Mouse (Mus musculus): Measurements from ENCODE around the gene Scarf1. TPM values are rescaled to one million over a fixed set of nuclear protein-coding genes. Genes with fewer than 3 reads are reported as not detected.

Scarf1 gene
- polyA plus RNA-seq, 1 experiment from 2014 or later = 2.6 TPM

GRCm38 (mm10) chr11:75538184-75538969 lies 25.0 kb downstream of the Scarf1 start:
- Histone ChIP-seq H3K36me3 (no peaks in the 10 kb centered on the region), H3K9ac (no peak overlapping the region), H3K27me3 (peaks cover 4% of the 10 kb centered on the region; the same call in 1 of the 2 replicates), H3K4me2 (no peak overlapping the region), H3K4me3 (replicated peaks) (no peak overlapping the region), H3K27ac (peak overlapping the region; percentile 34), H3K9me3 (replicated peaks) (no peaks in the 10 kb centered on the region), H3K4me1 (replicated peaks) (peaks cover 77% of the 10 kb centered on the region)
- ATAC-seq (ENCODE audit: low read depth) (no peak), DNase-seq (no peak)
- 72% methylated on average over 9 of the region's 9 CpGs for WGBS (ENCODE audit: insufficient replicate concordance)

- Histone ChIP-seq H3K27ac (no peak overlapping the region), H3K4me1 (replicated peaks) (peaks cover 74% of the 10 kb centered on the region), H3K9me3 (replicated peaks) (no peaks in the 10 kb centered on the region), H3K4me2 (no peak overlapping the region), H3K27me3 (peaks cover 4% of the 10 kb centered on the region; the same call in 1 of the 2 replicates), H3K9ac (no peak overlapping the region), H3K4me3 (replicated peaks) (no peak overlapping the region), H3K36me3 (no peaks in the 10 kb centered on the region)
- ATAC-seq (ENCODE audit: low read depth) = no peak
- no peak for DNase-seq
- WGBS (ENCODE audit: insufficient replicate concordance) = 73% methylated on average over 13 of the region's 13 CpGs
Observed at GRCm38 (mm10) chr11:75538970-75539299, 25.6 kb downstream of the Scarf1 start.

GRCm38 (mm10) chr11:75540209-75540608 lies 26.9 kb downstream of the Scarf1 start:
- Histone ChIP-seq H3K27ac (peak overlapping the region; percentile 26; the same call in 1 of the 2 replicates), H3K9me3 (replicated peaks) (no peaks in the 10 kb centered on the region), H3K27me3 (no peaks in the 10 kb centered on the region), H3K36me3 (no peaks in the 10 kb centered on the region), H3K9ac (no peak overlapping the region), H3K4me1 (replicated peaks) (peaks cover 68% of the 10 kb centered on the region), H3K4me3 (replicated peaks) (no peak overlapping the region), H3K4me2 (no peak overlapping the region)
- WGBS (ENCODE audit: insufficient replicate concordance) = 77% methylated on average over 8 of the region's 8 CpGs
- ATAC-seq (ENCODE audit: low read depth) = no peak
- no peak for DNase-seq

DNA sequence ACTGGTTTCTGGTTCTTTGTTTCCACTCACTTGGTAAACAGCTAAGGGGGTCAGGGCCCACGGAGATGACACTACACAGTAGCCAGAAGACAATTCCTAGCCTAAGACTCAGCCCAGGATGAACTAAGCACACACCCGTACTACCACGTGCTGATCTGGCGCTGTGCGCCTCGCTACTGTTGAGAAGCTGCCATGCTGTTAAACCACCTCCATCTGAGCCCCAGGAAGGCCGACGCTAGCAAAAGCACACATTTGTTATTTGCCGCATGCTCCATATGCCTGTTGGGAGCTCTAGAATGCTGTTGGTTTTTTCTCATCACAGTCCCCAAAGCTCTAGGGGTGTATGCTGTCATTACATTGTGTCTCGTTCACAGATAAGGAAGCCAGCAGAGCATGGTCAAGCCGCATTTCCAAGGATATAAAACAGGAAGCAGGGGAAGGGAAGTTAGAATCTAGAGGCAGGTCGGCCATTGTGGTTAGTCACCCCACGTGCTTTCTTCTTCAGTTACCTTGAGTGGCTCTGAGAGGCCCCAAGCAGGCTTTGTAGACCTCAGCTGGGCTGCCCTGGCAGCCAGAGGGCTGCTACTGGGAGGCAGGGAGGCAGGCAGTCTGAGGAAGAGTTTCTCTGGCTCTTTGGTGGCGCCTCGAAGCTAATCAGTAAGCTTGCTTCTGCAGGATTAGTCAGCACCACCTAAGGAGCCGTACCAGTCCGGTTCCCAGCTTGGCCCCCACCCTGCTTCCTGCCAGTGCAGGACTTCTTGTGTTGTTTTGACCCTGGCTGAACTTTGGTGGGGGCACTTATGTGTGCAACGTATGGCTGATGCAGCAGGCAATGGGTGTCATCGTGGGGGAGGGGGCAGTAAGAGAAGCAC lies 27.6 kb downstream of the Scarf1 start:
- DNase-seq = no peak
- no peaks in the 10 kb centered on the region for H3K36me3 ChIP-seq
- no peaks in the 10 kb centered on the region for H3K9me3 ChIP-seq (replicated peaks)
- H3K4me3 ChIP-seq (replicated peaks) = no peak overlapping the region
- H3K9ac ChIP-seq = no peak overlapping the region
- H3K27me3 ChIP-seq = no peaks in the 10 kb centered on the region
- ATAC-seq (ENCODE audit: low read depth) = 0 out of 2 replicates have a peak, but pooled peaks have one; percentile 15
- no peak overlapping the region for H3K4me2 ChIP-seq
- peaks cover 70% of the 10 kb centered on the region for H3K4me1 ChIP-seq (replicated peaks)
- H3K27ac ChIP-seq = peak overlapping the region; percentile 37
- 38% methylated on average over 19 of the region's 19 CpGs for WGBS (ENCODE audit: insufficient replicate concordance)

DNA sequence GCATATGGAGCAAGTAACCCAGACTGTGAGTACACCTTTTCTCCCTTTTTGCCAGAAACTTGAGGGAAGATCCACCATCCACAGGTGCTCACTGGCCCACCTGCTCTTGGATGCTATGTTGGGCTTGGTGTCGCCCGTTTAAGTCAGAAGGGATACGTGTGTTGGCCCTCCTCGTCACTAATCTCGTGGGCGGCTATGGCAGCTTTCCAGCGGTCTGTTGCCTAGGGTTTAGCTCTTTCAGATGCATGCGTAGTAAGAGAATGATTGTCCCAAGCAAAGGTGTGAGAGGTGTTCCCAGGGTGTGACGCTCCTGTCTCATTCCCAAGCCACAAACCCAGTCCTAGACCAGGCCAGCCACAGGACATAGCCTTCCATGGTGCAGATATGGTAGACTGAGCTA lies 31.4 kb downstream of the Scarf1 start:
- H3K4me3 ChIP-seq (replicated peaks) = no peak overlapping the region
- H3K36me3 ChIP-seq = no peaks in the 10 kb centered on the region
- H3K27me3 ChIP-seq = no peaks in the 10 kb centered on the region
- no peak overlapping the region for H3K27ac ChIP-seq
- DNase-seq (no peak), ATAC-seq (ENCODE audit: low read depth) (no peak)
- no peaks in the 10 kb centered on the region for H3K9me3 ChIP-seq (replicated peaks)
- H3K4me1 ChIP-seq (replicated peaks) = peaks cover 65% of the 10 kb centered on the region
- WGBS (ENCODE audit: insufficient replicate concordance) = 81% methylated on average over 9 of the region's 9 CpGs
- H3K4me2 ChIP-seq = no peak overlapping the region
- H3K9ac ChIP-seq = no peak overlapping the region

DNA sequence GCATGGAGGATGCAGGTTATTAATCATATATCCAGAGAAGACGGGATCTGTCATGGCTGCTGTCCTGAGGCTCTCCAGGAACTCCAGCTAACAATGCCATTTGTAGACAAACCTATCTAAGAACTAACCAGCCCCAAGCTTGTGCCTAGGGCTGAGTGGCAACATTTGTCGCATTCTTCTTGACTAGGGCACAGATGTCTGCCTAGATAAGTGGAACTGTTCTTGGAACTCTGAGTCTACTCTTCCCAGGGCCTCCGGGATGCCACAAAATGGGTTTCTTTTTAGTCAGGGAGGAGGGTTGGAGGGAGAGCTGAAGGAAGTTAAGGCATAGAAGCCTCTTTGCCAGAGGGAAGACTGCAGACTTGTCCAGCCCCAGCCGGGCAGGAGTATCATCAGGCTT lies 32.7 kb downstream of the Scarf1 start:
- H3K27ac ChIP-seq = peak overlapping the region; percentile 25; the same call in 1 of the 2 replicates
- 29% methylated on average over 4 of the region's 4 CpGs for WGBS (ENCODE audit: insufficient replicate concordance)
- H3K4me3 ChIP-seq (replicated peaks) = peak overlapping the region; percentile 20
- ATAC-seq (ENCODE audit: low read depth) (peak; percentile 81), DNase-seq (peak; percentile 29)
- peak overlapping the region; percentile 57 for H3K4me2 ChIP-seq
- peak overlapping the region; percentile 41; the same call in 1 of the 2 replicates for H3K9ac ChIP-seq
- no peaks in the 10 kb centered on the region for H3K36me3 ChIP-seq
- peaks cover 63% of the 10 kb centered on the region for H3K4me1 ChIP-seq (replicated peaks)
- no peaks in the 10 kb centered on the region for H3K9me3 ChIP-seq (replicated peaks)
- no peaks in the 10 kb centered on the region for H3K27me3 ChIP-seq

GRCm38 (mm10) chr11:75549658-75550111 lies 36.3 kb downstream of the Scarf1 start:
- Histone ChIP-seq H3K27me3 (no peaks in the 10 kb centered on the region), H3K27ac (no peak overlapping the region), H3K4me2 (no peak overlapping the region), H3K4me1 (replicated peaks) (peaks cover 49% of the 10 kb centered on the region), H3K9ac (no peak overlapping the region), H3K36me3 (no peaks in the 10 kb centered on the region), H3K4me3 (replicated peaks) (no peak overlapping the region), H3K9me3 (replicated peaks) (no peaks in the 10 kb centered on the region)
- ATAC-seq (ENCODE audit: low read depth) (0 out of 2 replicates have a peak, but pooled peaks have one; percentile 11), DNase-seq (no peak)
- 63% methylated on average over 5 of the region's 5 CpGs for WGBS (ENCODE audit: insufficient replicate concordance)

DNA sequence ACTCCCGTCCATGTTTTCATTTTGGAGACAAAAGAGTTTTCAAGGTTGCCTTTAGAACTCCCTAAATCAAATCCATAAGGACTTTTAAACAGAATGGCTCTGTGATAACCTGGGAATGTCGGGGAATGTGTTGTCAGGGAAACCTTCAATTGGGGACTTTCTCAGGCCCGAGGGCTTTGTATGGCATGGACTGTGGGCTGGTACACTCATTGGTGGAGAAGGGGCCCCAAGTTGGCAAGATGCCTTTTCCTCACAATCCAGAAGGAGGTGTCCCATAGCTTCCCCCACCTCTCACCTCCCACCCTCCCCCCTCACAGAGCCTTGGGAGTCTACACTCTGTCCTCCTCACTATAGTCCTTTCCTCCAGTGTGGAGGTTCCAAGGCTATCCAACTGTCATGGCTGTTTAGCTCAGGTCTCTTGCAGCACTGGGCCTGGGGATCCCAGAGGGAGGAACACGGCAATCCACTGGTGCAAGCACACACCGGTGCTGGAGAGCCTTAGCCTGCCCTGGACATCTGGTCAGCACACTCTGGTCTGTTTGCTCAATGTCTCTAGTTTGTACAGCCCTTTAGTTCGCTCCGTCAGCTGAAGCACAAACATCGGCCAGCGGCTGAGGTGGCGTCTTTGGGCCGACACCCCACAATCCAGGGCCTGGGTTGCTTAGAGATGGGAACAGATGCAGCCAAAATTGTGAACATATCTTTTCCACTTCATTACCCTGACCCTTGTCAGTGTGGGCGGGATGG lies 37.0 kb downstream of the Scarf1 start:
- ATAC-seq (ENCODE audit: low read depth) (0 out of 2 replicates have a peak, but pooled peaks have one; percentile 30), DNase-seq (no peak)
- H3K27ac ChIP-seq = no peak overlapping the region
- no peaks in the 10 kb centered on the region for H3K9me3 ChIP-seq (replicated peaks)
- WGBS (ENCODE audit: insufficient replicate concordance) = 75% methylated on average over 12 of the region's 12 CpGs
- no peaks in the 10 kb centered on the region for H3K27me3 ChIP-seq
- no peak overlapping the region for H3K9ac ChIP-seq
- no peak overlapping the region for H3K4me3 ChIP-seq (replicated peaks)
- no peak overlapping the region for H3K4me2 ChIP-seq
- H3K4me1 ChIP-seq (replicated peaks) = peaks cover 42% of the 10 kb centered on the region
- no peaks in the 10 kb centered on the region for H3K36me3 ChIP-seq

GRCm38 (mm10) chr11:75551321-75551720 lies 38.0 kb downstream of the Scarf1 start:
- Histone ChIP-seq H3K4me1 (replicated peaks) (peaks cover 32% of the 10 kb centered on the region), H3K27ac (no peak overlapping the region), H3K4me2 (no peak overlapping the region), H3K36me3 (no peaks in the 10 kb centered on the region), H3K9ac (no peak overlapping the region), H3K9me3 (replicated peaks) (no peaks in the 10 kb centered on the region), H3K4me3 (replicated peaks) (no peak overlapping the region), H3K27me3 (no peaks in the 10 kb centered on the region)
- WGBS (ENCODE audit: insufficient replicate concordance) = 78% methylated on average over 5 of the region's 5 CpGs
- DNase-seq (no peak), ATAC-seq (ENCODE audit: low read depth) (no peak)

GRCm38 (mm10) chr11:75551961-75552441 lies 38.7 kb downstream of the Scarf1 start:
- Histone ChIP-seq H3K9ac (no peak overlapping the region), H3K4me2 (no peak overlapping the region)
- WGBS (ENCODE audit: insufficient replicate concordance) = 82% methylated on average over 9 of the region's 9 CpGs

More at GRCm38 (mm10) chr11:75551961-75552441, 38.7 kb downstream of the Scarf1 start:
- Histone ChIP-seq H3K27me3 (no peaks in the 10 kb centered on the region), H3K4me1 (replicated peaks) (peaks cover 25% of the 10 kb centered on the region), H3K27ac (no peak overlapping the region), H3K36me3 (no peaks in the 10 kb centered on the region), H3K4me3 (replicated peaks) (no peak overlapping the region), H3K9me3 (replicated peaks) (no peaks in the 10 kb centered on the region)
- DNase-seq = no peak
- no peak for ATAC-seq (ENCODE audit: low read depth)

All from liver, embryonic 13.5 days (tissue).